20 mouse cellular contexts compared by ENCODE assay signal in the genomic region with DNA sequence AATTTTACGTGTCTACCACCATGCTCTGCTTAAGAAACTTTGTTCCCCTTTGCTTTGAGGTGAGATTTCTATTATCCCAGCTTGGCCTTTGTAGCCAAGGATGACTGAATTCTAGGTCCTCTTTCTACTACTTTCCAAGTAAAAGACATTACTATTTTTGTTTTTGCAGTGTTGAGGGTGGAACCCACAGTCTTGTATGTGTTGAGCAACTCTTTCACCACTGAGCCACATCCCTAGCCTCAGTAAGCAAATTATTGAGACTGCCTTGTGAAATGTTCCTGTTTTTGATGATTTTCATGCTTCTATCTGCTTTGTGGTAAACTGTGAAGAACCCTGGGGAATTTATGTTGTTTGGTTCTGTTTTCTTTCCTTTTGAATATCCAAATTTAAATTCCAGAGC. TPM values are rescaled to one million over a fixed set of nuclear protein-coding genes. Genes with fewer than 3 reads are reported as not detected.
DNase-seq lines count a peak whose midpoint lies in the region; ATAC-seq and TF ChIP-seq lines count a peak whose summit lies in the region.
"Had no signal": no experiment of that assay in that cellular context is flagged by ENCODE, and none has a peak within 500 bp of the region (broad histone marks: within the 10 kb centered on the region; RNA-seq: fewer than 3 reads in every experiment).

No protein-coding gene starts in this region.

- WGBS in liver, adult 2 months = 90% methylated on average over 1 of the region's 1 CpGs

- no peaks in the 10 kb centered on the region for H3K36me3 ChIP-seq in liver, adult 2 months (ENCODE audit: control insufficient read depth, insufficient read depth, low read length)
- no peaks in the 10 kb centered on the region for H3K36me3 ChIP-seq in CH12.LX (replicated peaks in 1 of 2; ENCODE audit: control insufficient read depth in 1 of 2, insufficient read depth in 1 of 2, low read length in 1 of 2)
- H3K36me3 ChIP-seq: forebrain, embryonic 12.5 days; hindbrain, embryonic 13.5 days; limb, embryonic 10.5 days had no signal

- no peak overlapping the region for H3K4me2 ChIP-seq in CH12.LX (ENCODE audit: insufficient read depth, low read depth, poor library complexity, severe bottlenecking)
- H3K4me2 ChIP-seq: forebrain, embryonic 12.5 days; hindbrain, embryonic 13.5 days had no signal

- no peaks in the 10 kb centered on the region for H3K27me3 ChIP-seq in liver, adult 2 months (ENCODE audit: control insufficient read depth, insufficient read depth, low read length)
- no peaks in the 10 kb centered on the region for H3K27me3 ChIP-seq in CH12.LX (replicated peaks)
- H3K27me3 ChIP-seq: forebrain, embryonic 12.5 days; hindbrain, embryonic 13.5 days; Patski had no signal

- H3K9ac ChIP-seq in liver, adult 2 months (ENCODE audit: low read depth, low read length) = no peak overlapping the region
- H3K9ac ChIP-seq in CH12.LX (ENCODE audit: insufficient read depth, low read depth) = no peak overlapping the region
- H3K9ac ChIP-seq: forebrain, embryonic 12.5 days; hindbrain, embryonic 13.5 days had no signal

- no peaks in the 10 kb centered on the region for H3K79me2 ChIP-seq in liver, adult 2 months (ENCODE audit: control insufficient read depth, insufficient read depth, low read length)
- H3K79me2 ChIP-seq in CH12.LX (replicated peaks; ENCODE audit: control insufficient read depth, extremely low read depth, insufficient read depth, poor library complexity, severe bottlenecking) = no peaks in the 10 kb centered on the region

- TF ChIP-seq RAD21 in CH12.LX (IDR thresholded peaks at IDR 0.05; ENCODE audit: low read depth, low read length) = no peak

- H3K9me3 ChIP-seq in CH12.LX (replicated peaks; ENCODE audit: low read length) = peaks cover 20% of the 10 kb centered on the region

- intact Hi-C loops in left cerebral cortex, postnatal 10 days (cut with DNase I) = no loop called here

- no peak for TF ChIP-seq CTCF in liver, adult 2 months (IDR thresholded peaks at IDR 0.05; ENCODE audit: low read depth, low read length)
- TF ChIP-seq CTCF in CH12.LX (conservative IDR thresholded peaks at IDR 0.05 in 1 of 2, IDR thresholded peaks at IDR 0.05 in 1 of 2; ENCODE audit: low read depth in 2 of 2, low read length in 2 of 2) = no peak

- no peaks in the 10 kb centered on the region for H3K4me1 ChIP-seq in liver, adult 2 months (ENCODE audit: control insufficient read depth, insufficient read depth, low read length)
- H3K4me1 ChIP-seq in CH12.LX (ENCODE audit: control insufficient read depth in 1 of 2, insufficient read depth in 2 of 2) = peaks cover 0 to 6% of the 10 kb centered on the region in 2 experiments; a peak in 1 of 4 replicates
- H3K4me1 ChIP-seq: forebrain, embryonic 12.5 days; hindbrain, embryonic 13.5 days; limb, embryonic 10.5 days had no signal

- no peak for TF ChIP-seq POLR2A in liver, adult 2 months (IDR thresholded peaks at IDR 0.05; ENCODE audit: extremely low read depth, insufficient read depth, low read length)
- no peak for TF ChIP-seq POLR2A in CH12.LX (IDR thresholded peaks at IDR 0.05; ENCODE audit: low read depth, low read length)

- ATAC-seq in megakaryocyte, adult 5-6 weeks (ENCODE audit: poor library complexity, severe bottlenecking) = peak; percentile 97
- ATAC-seq: Patski had no signal

- dilution Hi-C loops in CH12.LX (cut with MboI; ENCODE audit: extremely low pct_ligation_motif_present, extremely low pct_unique_long_range_greater_than_20kb, low sequenced_read_pairs) = no loop called here

- TF ChIP-seq EP300 in CH12.LX (IDR thresholded peaks at IDR 0.05; ENCODE audit: low read length) = no peak

- H3K27ac ChIP-seq in liver, adult 2 months (replicated peaks; ENCODE audit: insufficient read depth, low read depth, low read length) = no peak overlapping the region
- no peak overlapping the region for H3K27ac ChIP-seq in CH12.LX (ENCODE audit: insufficient read depth, low read depth)
- H3K27ac ChIP-seq: forebrain, embryonic 12.5 days; hindbrain, embryonic 13.5 days; left cerebral cortex, adult 2 months; limb, embryonic 10.5 days had no signal

- H3K4me3 ChIP-seq in liver, adult 2 months (ENCODE audit: insufficient read depth, low read depth, low read length) = no peak overlapping the region
- no peak overlapping the region for H3K4me3 ChIP-seq in CH12.LX (replicated peaks in 1 of 3; ENCODE audit: low read depth in 2 of 3, low read length in 2 of 3, poor library complexity in 1 of 3)
- H3K4me3 ChIP-seq: forebrain, embryonic 12.5 days; hindbrain, embryonic 13.5 days; left cerebral cortex, adult 2 months; limb, embryonic 10.5 days had no signal

- DNase-seq in liver, adult 2 months (ENCODE audit: extremely low read depth, low read depth, low spot score) = peak; percentile 45
- DNase-seq in liver (no peak), CH12.LX (ENCODE audit: extremely low read depth) (peak; percentile 32)
- DNase-seq in brain, adult 2 months (ENCODE audit: low read depth, low spot score) = peak; percentile 17
- DNase-seq in left cerebral cortex, postnatal 10 days (ENCODE audit: extremely low spot score in 1 of 2, low spot score in 2 of 2) = no peak
- DNase-seq in kidney, postnatal 25 days = no peak
- no peak for DNase-seq in cerebellum, adult 11-12 months
- DNase-seq: adrenal gland, postnatal 14 days; cerebellum, adult 8-10 months; kidney, adult 8-10 months; kidney, postnatal 14 days; thymus, postnatal 4 days had no signal

- in situ Hi-C loops in CH12.LX (cut with MboI; ENCODE audit: low pct_ligation_motif_present, low pct_unique_long_range_greater_than_20kb, low sequenced_read_pairs) = no loop called here

TF ChIP-seq in CH12.LX, 34 proteins besides CTCF, POLR2A, EP300 and RAD21:
- TF ChIP-seq ZMIZ1 (IDR thresholded peaks at IDR 0.05; ENCODE audit: low read depth, low read length) = no peak
- no peak for TF ChIP-seq TCF12 (IDR thresholded peaks at IDR 0.05; ENCODE audit: low read depth, low read length)
- no peak for TF ChIP-seq PAX5 (IDR thresholded peaks at IDR 0.05; ENCODE audit: low read length)
- TF ChIP-seq HCFC1 (IDR thresholded peaks at IDR 0.05; ENCODE audit: low read depth, low read length) = no peak
- TF ChIP-seq ELF1 (IDR thresholded peaks at IDR 0.05; ENCODE audit: low read depth, low read length) = no peak
- TF ChIP-seq MAFK (IDR thresholded peaks at IDR 0.05; ENCODE audit: insufficient replicate concordance, low read length) = no peak
- TF ChIP-seq MEF2A (IDR thresholded peaks at IDR 0.05; ENCODE audit: borderline replicate concordance, low read depth, low read length) = no peak
- no peak for TF ChIP-seq GABPA (IDR thresholded peaks at IDR 0.05; ENCODE audit: insufficient replicate concordance, low read depth, low read length)
- no peak for TF ChIP-seq ETS1 (conservative IDR thresholded peaks at IDR 0.05; ENCODE audit: low read depth, low read length)
- no peak for TF ChIP-seq MAZ (IDR thresholded peaks at IDR 0.05; ENCODE audit: low read depth, low read length)
- no peak for TF ChIP-seq KAT2A (IDR thresholded peaks at IDR 0.05; ENCODE audit: insufficient replicate concordance, low read length)
- TF ChIP-seq ZKSCAN1 (IDR thresholded peaks at IDR 0.05; ENCODE audit: borderline replicate concordance, low read depth, low read length) = no peak
- TF ChIP-seq UBTF (IDR thresholded peaks at IDR 0.05; ENCODE audit: low read depth, low read length) = no peak
- no peak for TF ChIP-seq USF1 (IDR thresholded peaks at IDR 0.05; ENCODE audit: low read depth, low read length)
- no peak for TF ChIP-seq MYC (IDR thresholded peaks at IDR 0.05; ENCODE audit: low read depth, low read length)

RNA-seq across cellular contexts. Expression of a gene that starts 6.9 kb away (rescaled TPM):
- 1.5 and 1.6 TPM in 2 replicates for total RNA-seq in liver, adult 2 months (2014; rRNA removed)
- 0.66 and 0.99 TPM in 2 replicates for polyA plus RNA-seq in liver, adult 2 months (2012; rRNA removed)
- 0.89 and 1.1 TPM in 2 replicates for total RNA-seq in CH12.LX (2012; rRNA removed)
- 1.4 and 1.6 TPM in 2 replicates for total RNA-seq in CH12.LX (2014; rRNA removed)
- 4.7 TPM in 2 replicates for polyA plus RNA-seq in CH12.LX (2012; ENCODE audit: insufficient read length, low read depth)
- 4.4 and 5.3 TPM in 2 replicates for total RNA-seq in megakaryocyte, adult 5-6 weeks (2015)
- total RNA-seq in megakaryocyte, adult 5-6 weeks (2017) = 4.7 and 5.0 TPM in 2 replicates
- under 1 TPM; 0.89 to 0.97 TPM for total RNA-seq in left cerebral cortex, postnatal 10 days (2021)
- total RNA-seq: megakaryocyte-erythroid progenitor cell, adult 5-6 weeks had no signal
- polyA plus RNA-seq: Patski had no signal

RNA-seq across cellular contexts. Expression of a gene that starts 11.4 kb away (rescaled TPM):
- 22.1 and 26.5 TPM in 2 replicates for total RNA-seq in liver, adult 2 months (2014; rRNA removed)
- 18.8 and 19.4 TPM in 2 replicates for polyA plus RNA-seq in liver, adult 2 months (2012; rRNA removed)
- total RNA-seq in CH12.LX (2012; rRNA removed) = 12.7 and 12.9 TPM in 2 replicates
- total RNA-seq in CH12.LX (2014; rRNA removed) = 29.5 and 30.6 TPM in 2 replicates
- 26.9 and 29.2 TPM in 2 replicates for polyA plus RNA-seq in CH12.LX (2012; ENCODE audit: insufficient read length, low read depth)
- 33.0 and 34.4 TPM in 2 replicates for total RNA-seq in megakaryocyte, adult 5-6 weeks (2015)
- total RNA-seq in megakaryocyte, adult 5-6 weeks (2017) = 24.9 and 25.9 TPM in 2 replicates
- total RNA-seq in left cerebral cortex, postnatal 10 days (2021) = 100 to 1,000 TPM; 158 to 160 TPM

RNA-seq across cellular contexts. Expression of a gene that starts 43.2 kb away (rescaled TPM):
- 1.7 and 2.3 TPM in 2 replicates for total RNA-seq in liver, adult 2 months (2014; rRNA removed)
- 3.1 and 3.3 TPM in 2 replicates for polyA plus RNA-seq in liver, adult 2 months (2012; rRNA removed)
- 2.5 and 2.7 TPM in 2 replicates for total RNA-seq in CH12.LX (2012; rRNA removed)
- total RNA-seq in CH12.LX (2014; rRNA removed) = 1.8 and 1.9 TPM in 2 replicates
- polyA plus RNA-seq in CH12.LX (2012; ENCODE audit: insufficient read length, low read depth) = 4.6 and 5.4 TPM in 2 replicates
- total RNA-seq in megakaryocyte, adult 5-6 weeks (2015) = 35.6 and 43.1 TPM in 2 replicates
- total RNA-seq in megakaryocyte, adult 5-6 weeks (2017) = 10.2 and 16.1 TPM in 2 replicates
- total RNA-seq in left cerebral cortex, postnatal 10 days (2021) = 10 to 100 TPM; 26.7 to 30.3 TPM

RNA-seq across cellular contexts. Expression of a gene that starts 58.8 kb away (rescaled TPM):
- 1.7 and 1.8 TPM in 2 replicates for total RNA-seq in liver, adult 2 months (2014; rRNA removed)
- 0.52 and 1.1 TPM in 2 replicates for polyA plus RNA-seq in liver, adult 2 months (2012; rRNA removed)
- total RNA-seq in CH12.LX (2012; rRNA removed) (0.08 TPM in 1 of 2 replicates, not detected in the other), CH12.LX (2014; rRNA removed) (not detected in 2 replicates)
- 0.30 and 0.31 TPM in 2 replicates for polyA plus RNA-seq in CH12.LX (2012; ENCODE audit: insufficient read length, low read depth)
- total RNA-seq in megakaryocyte, adult 5-6 weeks (2015) = 250 and 267 TPM in 2 replicates
- 93.7 and 94.5 TPM in 2 replicates for total RNA-seq in megakaryocyte, adult 5-6 weeks (2017)
- total RNA-seq in left cerebral cortex, postnatal 10 days (2021) = under 1 TPM; 0.30 to 0.43 TPM
- polyA plus RNA-seq: C2C12 had no signal

Comparison
In these comparisons a context has a peak if more than half of its experiments do, and no peak if none do; other contexts are left out.
1. DNase-seq: peak in liver, adult 2 months (single experiment), CH12.LX (single experiment) and brain, adult 2 months (single experiment); none in liver (single experiment), left cerebral cortex, postnatal 10 days (0 of 2), kidney, postnatal 25 days (0 of 2) and cerebellum, adult 11-12 months (single experiment).